Mouse (Mus musculus): ENCODE data around the gene Lnpk. TPM values are rescaled to one million over a fixed set of nuclear protein-coding genes. Genes with fewer than 3 reads are reported as not detected.

The Lnpk gene
- total RNA-seq, 2 experiments from 2014 or later, result 92.2 to 137 TPM

DNA sequence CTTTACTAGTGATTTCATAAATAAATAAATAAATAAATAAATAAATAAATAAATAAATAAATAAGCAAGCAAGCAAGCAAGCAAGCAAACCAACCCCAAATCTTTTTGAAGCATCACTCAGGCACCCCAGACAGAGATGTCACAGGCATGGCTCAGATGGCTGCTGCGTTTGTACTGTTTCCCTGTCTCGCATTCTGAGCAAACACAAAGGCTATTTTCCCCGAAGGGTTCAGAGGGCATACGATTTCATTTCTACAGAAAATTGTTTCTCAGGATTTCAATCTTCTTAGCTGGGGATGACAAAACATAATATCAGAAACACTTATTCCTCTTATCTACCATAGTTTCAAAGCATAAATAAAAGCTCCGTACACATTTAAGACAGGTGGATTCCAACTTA is 81.4 kb downstream of the Lnpk start:
- no peak for ATAC-seq (replicated peaks; ENCODE audit: low FRiP score, poor library complexity, severe bottlenecking)

DNA sequence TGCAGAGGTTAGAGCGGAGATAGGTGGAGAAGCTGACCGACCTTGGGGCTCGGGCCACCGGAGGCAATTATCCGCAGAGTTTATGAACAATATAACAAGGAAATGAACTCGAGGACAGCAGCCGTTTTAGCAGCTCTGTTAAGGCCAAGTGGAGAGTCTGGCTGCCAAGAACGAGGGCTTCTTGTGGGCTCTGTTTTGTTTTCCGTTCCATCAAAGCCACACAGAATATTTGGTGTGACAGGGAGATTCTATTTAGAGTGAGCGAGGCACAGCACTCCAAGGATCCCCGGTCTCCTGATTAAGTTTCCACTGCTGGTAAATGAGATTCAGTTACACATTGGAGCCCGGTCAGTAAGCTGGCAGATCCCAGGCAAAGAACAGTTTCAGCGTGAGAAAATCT is 87.8 kb downstream of the Lnpk start:
- no peak for ATAC-seq (replicated peaks; ENCODE audit: low FRiP score, poor library complexity, severe bottlenecking)

DNA sequence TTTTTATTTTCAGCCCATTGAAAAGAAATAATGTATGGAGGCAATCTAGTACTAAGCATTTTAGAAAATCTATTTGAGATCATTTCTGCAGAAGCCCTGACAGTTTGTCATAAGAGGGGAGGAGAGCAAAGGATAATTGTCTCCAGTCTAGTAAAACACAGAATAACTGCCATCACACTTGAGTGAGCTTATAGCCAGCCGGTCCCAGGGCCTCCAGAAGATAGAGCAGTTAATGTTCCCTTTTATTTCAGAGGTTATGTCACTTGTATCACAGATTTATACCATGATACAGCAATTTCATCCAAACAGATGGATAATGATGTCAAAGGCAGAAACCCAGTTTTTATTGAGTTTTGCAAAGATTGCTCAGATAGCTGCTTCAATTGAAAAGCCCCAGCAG is 89.0 kb downstream of the Lnpk start:
- no peak for ATAC-seq (replicated peaks; ENCODE audit: low FRiP score, poor library complexity, severe bottlenecking)

DNA sequence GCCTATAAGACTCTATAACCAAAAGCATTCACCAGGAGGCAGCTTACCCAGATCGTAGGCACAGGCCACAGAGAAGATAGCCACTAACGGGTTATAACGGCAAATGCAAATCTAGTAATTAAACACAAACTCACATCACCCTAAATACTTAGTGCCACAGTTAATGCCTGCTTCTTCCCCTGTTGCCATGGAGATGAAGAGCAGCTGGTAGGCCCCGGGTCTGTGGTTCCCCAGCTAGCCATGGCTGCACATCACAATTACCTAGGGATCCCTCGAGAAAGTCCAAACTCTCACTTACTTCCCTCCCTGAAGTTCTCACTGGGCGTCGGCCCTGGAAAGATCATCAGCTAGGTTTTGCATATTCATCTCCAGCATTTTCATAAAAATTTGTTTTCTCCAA is 90.8 kb downstream of the Lnpk start:
- no peak for ATAC-seq (replicated peaks; ENCODE audit: low FRiP score, poor library complexity, severe bottlenecking)

DNA sequence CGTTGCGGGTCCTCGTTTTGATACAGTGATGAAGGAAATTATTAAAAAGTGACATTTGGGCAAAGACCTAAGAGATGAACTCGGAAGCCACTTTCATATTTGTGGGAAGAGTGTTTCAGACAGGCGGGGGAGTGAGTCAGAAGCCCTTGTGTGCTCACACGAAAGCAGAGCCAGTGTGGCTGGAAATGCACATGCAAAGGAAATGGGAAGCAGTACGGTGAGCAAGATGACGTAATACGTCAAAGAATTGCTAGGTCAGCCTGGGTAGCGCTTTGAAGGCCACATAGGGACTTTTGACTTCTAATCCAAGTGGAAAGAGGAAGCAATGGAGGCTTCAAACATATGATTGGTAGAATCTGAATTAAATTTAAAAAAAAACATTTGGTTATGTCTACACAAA is 96.6 kb downstream of the Lnpk start:
- no peak for ATAC-seq (replicated peaks; ENCODE audit: low FRiP score, poor library complexity, severe bottlenecking)

DNA sequence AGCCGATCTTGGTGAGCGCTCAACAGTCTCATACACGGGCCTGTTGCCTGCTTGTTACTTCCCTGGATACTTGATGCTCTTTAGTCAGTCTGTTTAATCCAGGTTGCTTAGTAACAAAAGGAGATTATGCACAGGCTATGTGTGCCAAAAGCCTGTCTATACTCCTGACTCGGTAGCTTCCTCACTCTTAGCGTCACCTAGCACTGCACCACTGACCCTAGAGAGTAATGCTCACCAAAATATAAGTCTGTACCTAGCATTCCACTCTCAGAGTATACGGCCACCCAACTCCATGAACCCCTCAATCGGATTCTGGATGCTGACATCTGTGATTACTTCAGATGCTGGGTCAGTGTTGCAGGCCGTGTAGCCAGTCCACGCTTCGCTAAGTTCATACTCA is 97.1 kb downstream of the Lnpk start:
- ATAC-seq (replicated peaks; ENCODE audit: low FRiP score, poor library complexity, severe bottlenecking), result no peak

Other genes with a start within 250 kb of the Lnpk start
- not detected in 2 replicates for gene Evx2, start 80.1 kb upstream of the Lnpk start, total RNA-seq (2015; ENCODE audit: low replicate concordance)
- not detected in 2 replicates for gene Evx2, start 80.1 kb upstream of the Lnpk start, total RNA-seq (2017; ENCODE audit: low replicate concordance)
- gene Hoxd13, start 88.9 kb upstream of the Lnpk start, total RNA-seq (2015; ENCODE audit: low replicate concordance), result not detected in 2 replicates
- not detected in 2 replicates for gene Hoxd13, start 88.9 kb upstream of the Lnpk start, total RNA-seq (2017; ENCODE audit: low replicate concordance)
- gene Hoxd12, start 95.6 kb upstream of the Lnpk start, total RNA-seq (2015; ENCODE audit: low replicate concordance), result not detected in 2 replicates
- not detected in 2 replicates for gene Hoxd12, start 95.6 kb upstream of the Lnpk start, total RNA-seq (2017; ENCODE audit: low replicate concordance)
- gene Hoxd11, start 100.1 kb upstream of the Lnpk start, total RNA-seq (2015; ENCODE audit: low replicate concordance), result not detected in 2 replicates
- not detected in 2 replicates for gene Hoxd11, start 100.1 kb upstream of the Lnpk start, total RNA-seq (2017; ENCODE audit: low replicate concordance)
- gene Hoxd10, start 112.5 kb upstream of the Lnpk start, total RNA-seq (2015; ENCODE audit: low replicate concordance), result not detected in 2 replicates
- gene Hoxd10, start 112.5 kb upstream of the Lnpk start, total RNA-seq (2017; ENCODE audit: low replicate concordance), result not detected in 2 replicates
- gene Hoxd9, start 118.3 kb upstream of the Lnpk start, total RNA-seq (2015; ENCODE audit: low replicate concordance), result not detected in 2 replicates
- gene Hoxd9, start 118.3 kb upstream of the Lnpk start, total RNA-seq (2017; ENCODE audit: low replicate concordance), result not detected in 2 replicates
- gene Hoxd8, start 125.2 kb upstream of the Lnpk start, total RNA-seq (2015; ENCODE audit: low replicate concordance), result not detected in 2 replicates
- gene Hoxd8, start 125.2 kb upstream of the Lnpk start, total RNA-seq (2017; ENCODE audit: low replicate concordance), result not detected in 2 replicates
- not detected in 2 replicates for gene Hoxd3, start 132.5 kb upstream of the Lnpk start, total RNA-seq (2015; ENCODE audit: low replicate concordance)
- gene Hoxd3, start 132.5 kb upstream of the Lnpk start, total RNA-seq (2017; ENCODE audit: low replicate concordance), result not detected in 2 replicates
- gene Hoxd4, start 132.5 kb upstream of the Lnpk start, total RNA-seq (2015; ENCODE audit: low replicate concordance), result not detected in 2 replicates
- not detected in 2 replicates for gene Hoxd4, start 132.5 kb upstream of the Lnpk start, total RNA-seq (2017; ENCODE audit: low replicate concordance)
- gene Gm28230, start 147.3 kb upstream of the Lnpk start, total RNA-seq (2015; ENCODE audit: low replicate concordance), result not detected in 2 replicates
- gene Gm28230, start 147.3 kb upstream of the Lnpk start, total RNA-seq (2017; ENCODE audit: low replicate concordance), result not detected in 2 replicates
- gene Hoxd1, start 183.5 kb upstream of the Lnpk start, total RNA-seq (2015; ENCODE audit: low replicate concordance), result not detected in 2 replicates
- not detected in 2 replicates for gene Hoxd1, start 183.5 kb upstream of the Lnpk start, total RNA-seq (2017; ENCODE audit: low replicate concordance)
- gene Mtx2, start 246.4 kb upstream of the Lnpk start, total RNA-seq (2015; ENCODE audit: low replicate concordance), result 13.0 and 24.7 TPM in 2 replicates
- 7.2 and 11.7 TPM in 2 replicates for gene Mtx2, start 246.4 kb upstream of the Lnpk start, total RNA-seq (2017; ENCODE audit: low replicate concordance)